Mouse (Mus musculus): ENCODE data around the gene a.
A peak's percentile ranks its signal among the peaks of the same experiment; 100 is the strongest.

The a gene

DNA sequence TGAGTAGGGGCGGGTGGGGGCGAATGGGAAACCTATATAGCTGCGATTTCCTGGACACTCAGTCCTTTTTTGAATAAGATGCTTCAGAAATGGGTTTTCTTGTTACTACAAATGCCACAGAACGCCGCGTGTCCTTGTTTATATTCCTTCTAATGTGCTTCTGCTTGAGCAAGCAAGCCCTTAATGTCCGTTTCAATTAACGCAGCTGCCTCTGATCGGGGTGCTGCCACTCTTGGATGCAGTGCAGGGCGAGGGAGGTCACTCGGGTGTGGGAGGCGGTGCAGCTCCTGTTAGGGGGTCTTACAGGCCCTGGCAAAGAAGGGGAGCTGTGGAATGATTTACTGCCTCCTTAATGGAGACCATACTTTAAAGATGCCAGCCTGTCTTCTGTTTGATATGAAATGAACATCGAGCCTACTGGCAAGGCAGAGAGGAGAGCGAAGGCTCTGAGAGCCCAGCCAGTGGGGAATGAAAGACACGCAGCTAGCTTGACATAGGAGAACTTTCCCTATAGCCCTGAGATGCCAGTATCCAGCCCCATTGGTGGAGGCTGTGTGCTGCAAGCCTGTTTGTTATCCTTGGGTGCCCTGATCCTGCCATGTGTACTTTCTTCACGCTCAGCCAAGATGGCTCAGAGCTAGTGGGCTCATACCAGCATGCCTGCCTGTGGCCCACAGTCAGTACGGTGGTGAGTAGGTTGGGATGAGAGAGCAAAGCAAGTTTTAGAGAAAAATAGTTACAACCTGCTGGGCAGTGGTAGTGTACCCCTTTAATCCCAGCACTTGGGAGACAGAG is 8.1 kb upstream of the a start:
- DNase-seq (ENCODE audit: low spot score in 2 of 2): no peak

DNA sequence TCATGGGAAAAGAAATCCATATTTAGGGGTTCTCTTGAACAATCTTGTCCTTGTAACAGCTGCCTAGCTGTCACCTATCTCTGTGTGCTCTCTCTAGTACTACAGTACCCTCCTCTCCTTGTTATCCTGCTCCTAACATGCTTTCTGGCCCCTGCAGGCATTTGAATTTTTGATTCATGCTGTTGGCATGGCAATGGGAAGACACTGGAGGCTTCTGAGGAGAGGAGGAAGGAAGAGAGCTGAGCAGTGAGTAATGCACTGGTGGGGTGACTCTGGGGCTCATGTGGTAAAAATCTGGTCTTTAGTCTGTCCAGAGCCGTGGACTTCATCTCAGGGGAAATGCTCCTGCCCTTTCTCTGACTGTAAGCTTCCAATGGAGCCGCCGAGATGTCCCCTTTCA is 5.9 kb upstream of the a start:
- no peak for DNase-seq (ENCODE audit: low spot score in 2 of 2)

DNA sequence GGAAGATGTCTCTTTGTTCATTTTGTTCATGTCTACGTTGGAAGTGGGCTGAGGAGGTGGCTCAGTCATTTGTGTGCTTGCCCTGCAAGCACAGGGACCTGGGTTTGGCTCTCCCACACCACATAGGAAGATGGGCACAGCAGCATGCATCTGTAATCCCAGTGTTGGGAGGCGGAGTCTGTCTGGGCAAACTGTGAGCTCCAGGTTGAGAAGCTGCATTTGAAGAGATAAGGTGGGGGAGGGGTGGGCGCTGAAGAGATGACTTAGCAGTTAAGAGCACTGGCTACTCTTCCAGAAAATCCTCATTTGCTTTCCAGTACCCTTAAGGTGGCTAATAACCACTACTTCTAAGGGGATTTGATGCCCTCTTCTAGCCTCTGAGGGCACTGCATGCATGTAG is 5.0 kb upstream of the a start:
- DNase-seq (ENCODE audit: low spot score in 2 of 2): no peak

DNA sequence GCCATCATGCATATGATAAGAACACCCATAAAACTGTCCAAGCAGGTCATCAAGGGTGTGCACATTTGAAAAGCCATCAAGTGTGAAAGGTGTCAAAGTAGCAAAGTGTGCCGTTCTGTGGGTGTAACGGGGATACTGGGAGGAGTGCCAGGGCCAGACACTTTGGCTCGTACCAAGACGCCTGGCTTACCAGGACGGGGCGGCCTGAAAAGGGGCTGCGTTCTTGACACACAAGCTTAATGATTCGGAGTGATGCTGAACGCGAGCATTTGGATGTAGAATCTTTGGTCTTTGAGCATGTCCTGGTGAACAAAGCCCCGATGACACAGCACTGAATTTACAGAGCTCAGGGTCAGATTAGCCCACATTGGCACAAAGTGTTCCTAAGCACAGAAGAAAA is 4.4 kb upstream of the a start:
- DNase-seq (ENCODE audit: low spot score in 2 of 2): no peak

DNA sequence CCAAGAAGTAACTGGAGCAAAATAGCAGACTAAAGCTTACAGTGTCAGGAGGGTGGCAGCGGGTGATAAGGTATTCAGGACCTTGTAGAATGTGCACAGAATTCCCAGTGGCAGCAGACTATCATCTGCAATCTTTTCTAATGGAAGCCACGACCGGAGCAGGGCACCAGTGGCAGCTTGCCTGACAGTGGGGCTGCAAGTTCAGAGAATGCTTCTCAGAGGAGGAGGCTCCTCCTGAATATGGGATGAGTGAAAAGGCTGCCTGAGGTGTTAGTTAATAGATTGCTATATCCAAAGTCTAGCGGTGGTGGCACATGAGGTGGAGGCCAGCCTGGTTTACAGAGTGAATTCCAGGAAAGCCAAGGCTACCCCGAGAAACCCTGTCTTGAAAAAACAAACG is 1.8 kb upstream of the a start:
- no peak for DNase-seq (ENCODE audit: low spot score in 2 of 2)

DNA sequence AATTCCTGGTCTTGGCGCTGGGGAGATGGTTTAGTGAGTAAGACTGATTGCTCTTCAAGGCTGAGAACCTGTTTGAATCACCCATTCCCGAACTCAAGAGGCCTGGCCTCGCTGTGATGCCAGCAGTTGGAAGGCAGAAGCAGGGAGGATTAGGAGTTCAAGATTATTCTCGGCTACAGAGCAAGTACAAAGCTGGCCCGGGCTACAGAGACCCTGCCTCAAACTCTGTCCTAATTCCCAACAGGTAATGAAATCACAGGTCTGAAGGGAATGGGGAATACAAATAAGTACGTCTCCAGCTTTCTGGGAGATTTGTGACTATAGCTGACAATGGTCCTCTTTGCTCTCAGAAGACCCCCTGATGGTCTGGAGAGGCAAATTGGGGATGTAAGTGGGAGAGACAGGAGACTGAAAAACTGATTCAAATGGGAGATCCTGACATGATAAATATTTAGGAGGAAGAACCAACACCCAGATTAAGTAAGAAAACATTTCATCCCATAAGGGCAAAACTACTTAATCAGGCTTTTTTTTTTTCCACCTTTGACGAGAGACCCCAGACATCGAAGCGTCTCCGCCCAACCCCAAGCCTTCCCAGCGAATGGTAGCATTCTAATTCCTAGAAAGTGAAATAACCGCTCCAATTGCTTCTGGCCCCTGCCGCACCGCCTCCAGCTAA is 1.1 kb upstream of the a start:
- DNase-seq (ENCODE audit: low spot score in 2 of 2): no peak

DNA sequence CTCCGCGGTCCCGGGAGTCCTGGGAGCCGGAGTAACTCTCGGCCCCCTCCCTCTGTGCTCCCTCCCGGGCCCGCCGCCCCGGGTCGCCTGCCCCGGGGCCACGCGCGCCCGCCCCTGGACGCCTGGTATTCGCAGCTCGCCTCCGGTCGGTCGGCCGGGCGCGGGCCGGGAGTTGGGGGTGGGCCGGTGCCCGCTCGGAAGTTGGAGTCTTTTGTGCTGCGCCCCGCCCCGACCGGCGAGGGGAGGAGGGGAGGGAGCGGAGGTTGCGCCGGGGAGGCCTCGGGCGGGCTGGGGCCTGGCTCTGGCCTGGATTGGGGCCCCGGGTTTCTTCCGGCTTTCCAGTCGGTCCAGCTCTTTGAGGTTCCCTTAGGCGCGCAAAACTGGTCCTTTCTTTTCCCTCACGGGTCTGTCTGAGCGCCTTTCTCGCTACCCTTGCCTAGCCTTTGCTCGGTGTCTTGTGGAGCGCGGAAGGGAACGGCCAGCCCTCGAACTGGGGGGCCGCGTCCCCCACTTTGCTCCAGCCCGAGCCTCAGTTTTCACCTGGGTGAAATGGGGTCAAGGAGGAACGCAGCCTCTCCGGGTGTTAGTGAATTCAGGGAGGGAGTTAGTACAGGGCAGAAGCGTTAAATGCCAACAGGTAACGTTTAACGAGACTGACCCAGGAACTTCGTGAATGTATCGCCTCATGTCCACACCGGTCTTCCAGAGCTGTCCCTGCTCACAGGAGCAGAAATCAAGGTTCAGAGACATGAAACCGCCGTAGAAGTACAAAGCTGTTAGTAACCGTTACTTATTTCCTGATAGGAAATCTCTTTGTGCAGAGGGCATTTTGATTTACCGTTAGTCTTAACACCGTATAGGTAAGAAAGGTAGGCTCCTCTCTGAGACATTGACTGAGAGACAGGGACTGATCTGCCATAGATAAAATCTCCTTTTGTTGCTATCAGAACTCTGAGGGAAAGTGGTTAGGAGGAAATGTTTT is 750 bp downstream of the a start:
- DNase-seq (ENCODE audit: low spot score in 2 of 2): peak; percentile 45 to 58

DNA sequence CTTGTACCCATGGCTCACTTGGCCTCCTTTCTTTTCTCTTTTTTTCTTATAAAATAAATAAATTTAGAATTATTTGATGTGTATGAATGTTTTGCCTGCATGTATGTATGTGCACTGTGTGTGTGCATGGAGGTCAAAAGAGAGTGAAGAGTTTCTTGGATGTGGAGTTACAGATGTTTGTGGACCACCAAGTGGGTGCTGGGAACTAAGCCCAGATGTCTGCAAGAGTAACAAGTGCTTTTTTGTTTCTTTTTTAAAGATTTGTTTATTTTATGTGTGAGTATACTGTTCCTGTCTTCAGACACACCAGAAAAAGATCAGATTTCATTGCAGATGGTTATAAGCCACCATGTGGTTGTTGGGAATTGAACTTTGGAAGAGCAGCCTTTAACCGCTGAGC is 12.2 kb downstream of the a start:
- no peak for DNase-seq (ENCODE audit: low spot score in 2 of 2)

DNA sequence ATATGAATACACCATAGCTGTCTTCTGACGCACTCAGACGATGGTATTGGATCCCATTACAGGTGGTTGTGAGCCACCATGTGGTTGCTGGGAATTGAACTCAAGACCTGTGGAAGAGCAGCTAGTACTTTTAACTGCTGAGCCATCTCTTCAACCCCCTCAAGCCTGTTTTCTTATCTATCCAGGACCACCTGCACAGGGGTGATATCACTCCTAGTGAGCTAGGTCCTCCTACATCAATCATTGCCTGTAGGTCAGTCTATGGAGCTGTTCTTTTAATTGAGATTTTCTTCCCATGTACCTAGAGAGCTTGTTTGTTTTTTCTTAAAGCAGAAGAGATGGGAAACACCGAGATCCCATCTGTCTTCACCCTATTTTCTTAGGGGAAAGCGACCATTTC is 12.6 kb downstream of the a start:
- no peak for DNase-seq (ENCODE audit: low spot score in 2 of 2)

DNA sequence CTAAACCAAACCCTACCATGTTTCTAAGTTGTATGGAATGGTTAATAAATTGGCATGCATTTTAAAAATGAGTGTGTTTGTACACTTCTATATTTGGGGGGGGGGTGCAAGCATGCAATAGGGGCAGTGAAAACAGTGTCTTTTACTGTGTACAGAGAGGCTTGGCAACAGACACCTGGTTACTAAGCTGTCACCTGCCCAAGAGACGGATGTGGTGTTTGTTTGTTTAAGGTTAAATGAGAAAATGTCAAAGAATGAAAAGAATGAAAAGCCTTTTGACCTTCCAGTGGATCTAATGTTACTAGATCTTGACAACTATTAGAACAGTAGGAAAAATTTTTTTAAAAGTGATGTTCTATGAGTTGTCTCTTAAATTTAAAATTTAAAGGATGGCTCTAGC is 16.5 kb downstream of the a start:
- no peak for DNase-seq (ENCODE audit: low spot score in 2 of 2)

DNA sequence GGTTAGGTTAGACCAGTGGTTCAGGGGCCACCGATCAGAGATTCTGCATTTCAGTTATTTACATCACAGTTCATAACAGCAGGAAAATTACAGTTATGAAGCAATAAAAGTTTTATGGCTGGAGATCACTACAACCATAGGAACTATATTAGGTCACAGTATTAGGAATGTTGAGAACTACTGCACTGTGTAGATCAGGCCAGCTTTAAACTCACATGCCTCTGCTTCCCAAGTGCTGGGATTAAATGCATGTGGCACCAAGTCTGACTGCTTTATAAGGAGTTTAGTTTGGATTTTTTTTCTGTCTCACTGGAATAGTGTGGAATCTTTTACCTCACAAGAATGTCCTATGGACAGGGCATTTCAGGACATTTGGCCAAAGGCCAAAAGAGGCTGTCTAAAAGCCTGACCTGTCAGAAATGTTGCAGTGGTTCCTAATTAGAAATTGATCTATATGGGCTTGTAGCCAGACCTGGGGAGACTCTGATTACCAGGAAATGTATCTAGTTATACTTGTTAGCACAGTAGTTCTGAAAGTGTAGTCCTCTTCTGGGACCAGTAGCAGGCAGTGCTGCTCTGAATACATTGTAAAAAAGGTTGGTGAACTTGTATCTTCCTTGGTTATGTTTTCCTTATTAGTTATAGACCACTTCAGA is 18.0 kb downstream of the a start:
- no peak for DNase-seq (ENCODE audit: low spot score in 2 of 2)

DNA sequence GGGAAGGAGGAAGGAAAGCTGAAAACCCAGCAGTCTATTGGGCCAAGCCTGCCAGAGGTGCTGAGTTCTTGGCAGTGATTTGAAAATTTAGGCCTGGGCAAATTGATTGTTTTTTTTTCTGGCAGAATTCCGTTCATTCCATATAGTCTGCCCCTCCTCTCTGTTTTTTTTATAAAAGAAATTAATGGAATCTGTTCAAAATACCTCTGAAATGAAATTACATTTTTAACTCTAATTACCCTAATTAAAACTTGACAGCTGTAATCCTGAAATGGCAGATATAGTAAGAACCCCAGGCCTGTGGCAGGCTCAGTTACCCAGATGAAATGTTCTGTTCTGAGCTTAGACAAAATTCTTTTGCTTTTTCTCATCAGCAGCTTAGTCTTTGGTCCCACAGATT is 19.6 kb downstream of the a start:
- no peak for DNase-seq (ENCODE audit: low spot score in 2 of 2)

DNA sequence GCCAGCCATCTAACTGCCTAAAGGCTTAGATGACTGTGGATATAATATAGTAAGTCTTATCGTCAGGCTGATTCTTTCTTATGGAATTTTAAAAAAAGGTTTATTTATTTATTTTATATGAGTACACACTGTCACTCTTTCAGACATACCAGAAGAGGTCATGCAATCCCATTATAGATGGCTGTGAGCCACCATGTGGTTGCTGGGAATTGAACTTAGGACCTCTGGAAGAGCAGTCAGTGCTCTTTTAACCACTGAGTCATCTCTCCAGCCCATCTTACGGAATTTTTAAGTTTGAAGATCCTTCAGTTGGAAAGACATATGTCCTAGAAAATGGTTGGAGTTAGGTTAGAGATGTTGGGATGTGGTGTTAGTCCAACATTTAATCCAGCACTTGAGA is 22.2 kb downstream of the a start:
- no peak for DNase-seq (ENCODE audit: low spot score in 2 of 2)

DNA sequence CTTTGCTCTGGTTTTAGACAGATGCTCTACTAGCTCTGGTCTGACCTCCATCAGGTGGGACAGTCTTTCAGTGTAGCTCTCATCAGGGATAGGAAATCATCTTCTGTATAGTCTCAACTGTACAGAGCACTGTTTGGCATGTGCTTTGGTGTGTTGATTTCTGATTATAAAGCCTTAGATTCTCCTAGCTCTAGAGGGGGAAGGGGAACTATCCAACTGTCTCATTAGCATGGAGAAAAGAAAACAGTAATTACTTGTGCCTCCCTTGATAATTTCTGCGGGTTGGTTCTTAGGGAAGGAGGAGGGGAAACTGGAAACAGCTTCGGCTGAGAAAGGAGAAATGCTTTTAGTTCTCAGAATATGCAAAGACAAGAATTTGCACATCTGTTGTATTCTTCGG is 25.9 kb downstream of the a start:
- DNase-seq (ENCODE audit: low spot score in 2 of 2): no peak

DNA sequence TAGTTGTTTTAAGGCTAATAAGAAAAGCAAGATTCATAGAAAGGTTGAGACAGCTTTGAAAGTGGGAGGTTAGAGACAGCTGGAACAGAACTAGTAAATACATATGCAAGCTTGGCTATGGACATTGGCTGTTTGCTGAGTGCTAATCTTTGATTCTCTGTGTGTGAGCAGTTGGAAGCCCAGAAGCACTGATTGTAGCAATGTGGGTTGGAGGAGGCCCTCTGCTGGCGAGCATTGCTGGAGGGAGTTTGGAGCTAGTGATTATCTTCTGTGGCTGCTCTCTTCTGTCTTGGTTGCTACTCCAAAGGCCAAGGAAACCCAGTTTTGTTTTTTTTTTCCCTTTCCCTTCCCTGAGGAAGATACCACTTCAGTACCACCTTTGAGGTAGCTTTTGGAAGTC is 26.6 kb downstream of the a start:
- DNase-seq (ENCODE audit: low spot score in 2 of 2): peak; percentile 26 to 46

DNA sequence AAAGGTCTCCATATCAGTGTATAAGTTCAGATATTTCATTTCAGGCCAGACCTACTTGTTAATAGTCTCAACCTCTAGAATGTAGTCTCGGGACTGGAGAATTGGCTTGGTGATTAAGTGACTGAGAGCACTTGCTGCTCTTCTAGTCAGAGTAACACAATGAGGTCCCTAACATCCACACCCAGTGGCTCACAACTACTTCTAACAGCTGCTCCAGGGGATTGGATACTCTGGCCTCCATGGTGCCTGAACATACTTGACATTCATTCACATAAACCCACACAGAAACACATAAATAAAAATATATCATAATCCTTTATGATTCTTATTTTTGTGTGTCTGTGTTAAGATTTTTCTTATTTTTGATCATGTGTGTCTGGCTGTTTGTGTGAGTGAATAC is 27.4 kb downstream of the a start:
- DNase-seq (ENCODE audit: low spot score in 2 of 2): no peak

DNA sequence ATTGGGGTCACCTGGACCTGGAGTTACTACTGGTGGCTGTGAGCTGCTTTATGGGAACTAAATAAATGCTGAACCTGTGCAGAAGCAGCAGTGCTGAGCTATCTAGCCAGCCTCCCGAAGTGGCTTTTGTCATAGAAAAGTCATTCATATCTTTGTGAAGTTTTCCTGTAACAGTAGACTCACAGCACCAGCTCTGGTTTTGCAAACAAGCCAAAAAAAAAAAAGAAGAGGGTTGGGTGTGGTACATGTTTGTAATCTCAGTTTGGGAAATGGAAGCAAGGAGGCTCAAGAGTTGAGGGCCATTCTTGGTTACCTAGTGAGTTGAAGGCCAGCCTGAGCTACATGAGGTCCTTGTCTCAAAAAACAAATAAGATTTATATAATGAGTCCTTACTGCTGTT is 29.1 kb downstream of the a start:
- no peak for DNase-seq (ENCODE audit: low spot score in 2 of 2)

DNA sequence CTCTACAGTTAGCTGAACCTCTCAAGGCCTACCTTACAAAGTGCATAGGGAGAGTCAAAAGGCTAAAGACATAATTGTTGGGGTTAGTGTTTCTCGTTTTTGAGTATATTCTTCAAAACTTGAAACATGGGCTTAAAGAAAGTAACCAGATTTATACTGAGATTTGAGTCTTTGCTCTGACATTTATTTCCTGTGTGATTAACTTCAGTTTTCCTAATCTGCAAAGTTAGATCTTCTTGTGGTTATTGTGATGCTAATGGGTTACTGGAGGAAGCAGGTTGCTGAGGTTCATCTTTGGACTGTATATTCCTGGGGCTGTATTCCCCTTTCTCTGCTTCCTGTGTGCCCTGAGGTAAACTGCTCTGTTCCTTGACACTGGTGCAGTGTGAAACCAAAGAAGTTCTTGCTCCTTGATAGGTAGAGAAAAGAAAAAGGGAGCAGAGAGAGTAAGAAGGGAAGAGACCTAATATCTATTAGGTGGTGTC is 34.9 kb downstream of the a start:
- no peak for DNase-seq (ENCODE audit: low spot score in 2 of 2)

DNA sequence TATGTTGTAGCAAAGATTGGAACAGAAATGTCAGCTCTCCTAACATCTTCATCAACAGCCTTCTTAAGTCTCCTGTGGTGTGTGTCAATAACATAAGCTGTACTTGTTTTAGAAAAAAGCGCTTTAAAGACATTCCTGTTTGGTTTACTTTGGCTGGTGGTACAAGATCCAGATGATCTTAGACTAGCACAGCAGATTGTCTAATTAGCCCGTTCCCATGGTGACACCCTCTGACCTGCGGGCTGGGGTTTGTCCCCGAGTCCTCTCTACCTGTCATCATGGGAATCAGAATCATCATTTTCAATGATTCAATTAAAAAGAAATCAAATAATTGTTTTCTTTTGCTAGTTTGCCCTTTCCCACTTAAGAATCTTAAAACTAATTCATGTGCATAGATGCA is 36.3 kb downstream of the a start:
- no peak for DNase-seq (ENCODE audit: low spot score in 2 of 2)

DNA sequence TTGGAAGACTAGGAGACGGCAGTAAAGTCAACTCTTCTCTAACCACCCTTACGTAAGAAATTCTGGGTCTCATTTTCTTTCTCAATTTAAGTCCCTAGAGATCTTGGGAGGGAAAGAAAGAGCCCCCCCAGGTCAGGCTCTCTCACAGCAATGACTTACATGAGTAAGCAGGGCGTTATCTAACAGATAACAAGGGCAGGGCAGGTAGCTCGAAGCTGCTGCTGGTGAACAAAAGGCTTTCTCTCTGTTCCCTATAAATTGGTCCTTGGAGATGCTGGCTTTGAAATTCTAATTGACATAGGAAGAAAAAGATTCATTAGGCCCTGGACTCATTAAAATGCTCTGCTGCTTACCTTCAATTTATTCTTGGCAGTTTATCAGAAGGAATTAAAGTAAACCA is 41.3 kb downstream of the a start:
- no peak for DNase-seq (ENCODE audit: low spot score in 2 of 2)

DNA sequence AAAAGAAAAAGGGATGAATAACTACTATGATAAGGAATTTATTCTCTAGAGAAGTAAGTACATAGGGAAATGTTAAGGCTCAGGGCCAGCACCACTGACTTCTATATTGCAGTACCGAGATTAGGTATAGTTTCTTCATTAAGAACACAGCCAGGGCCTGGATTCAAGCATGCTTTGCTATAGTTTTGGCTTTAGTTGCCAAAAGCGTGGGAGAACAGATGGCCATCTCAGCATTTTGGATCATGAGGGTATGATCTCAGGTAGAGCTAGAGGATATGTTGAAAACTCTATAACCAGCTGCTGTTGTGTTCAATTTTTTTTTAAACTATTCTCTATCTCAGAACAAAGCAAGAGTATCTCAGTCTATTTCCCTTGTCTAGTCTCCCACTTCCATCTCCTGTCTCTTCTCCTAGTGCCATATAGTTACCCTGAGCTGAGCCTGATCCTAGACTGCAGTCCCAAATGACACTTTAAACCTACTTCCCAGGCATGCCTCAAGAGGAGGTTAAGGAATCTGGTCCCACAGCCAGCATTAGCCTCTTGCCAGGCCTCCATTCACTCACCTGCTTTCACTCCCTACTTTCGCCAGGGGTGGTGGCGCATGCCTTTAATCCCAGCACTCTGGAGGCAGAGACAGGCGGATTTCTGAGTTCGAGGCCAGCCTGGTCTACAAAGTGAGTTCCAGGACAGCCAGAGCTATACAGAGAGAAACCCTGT is 43.1 kb downstream of the a start:
- DNase-seq (ENCODE audit: low spot score in 2 of 2): no peak
